Mouse (Mus musculus): ENCODE data around the gene Sh3kbp1. TPM values are rescaled to one million over a fixed set of nuclear protein-coding genes. Genes with fewer than 3 reads are reported as not detected.
"Not testable (repeated sequence)": the region's sequence is repeated elsewhere in the genome, so short reads cannot be mapped to it uniquely, and the experiment has no call there.

The Sh3kbp1 gene
- 52.2 and 54.6 TPM in 2 replicates for total RNA-seq (2021)
- long read RNA-seq, experiment 1, full-length matches to known transcripts = 12 of 27 reads
- long read RNA-seq, experiment 1, partial matches to known transcripts = 3 of 27 reads
- long read RNA-seq, experiment 1, other reads (novel, unspliced or antisense) = 12 of 27 reads
- long read RNA-seq, experiment 2, full-length matches to known transcripts = 9 of 18 reads
- long read RNA-seq, experiment 2, partial matches to known transcripts = 2 of 18 reads
- long read RNA-seq, experiment 2, other reads (novel, unspliced or antisense) = 7 of 18 reads

GRCm38 (mm10) chrX:159626907-159627587 is at the start of gene Sh3kbp1:
TSS of gene Sh3kbp1 (plus strand) at chrX:159627272.
- DNase-seq = peak; percentile 81

GRCm38 (mm10) chrX:159584738-159585137 is 42.3 kb upstream of the Sh3kbp1 start:
- DNase-seq = not testable (repeated sequence)

GRCm38 (mm10) chrX:159591633-159592032 is 35.4 kb upstream of the Sh3kbp1 start:
- no peak for DNase-seq

- no peak for DNase-seq
Measured at GRCm38 (mm10) chrX:159597502-159597901, 29.6 kb upstream of the Sh3kbp1 start.

- no peak for DNase-seq
Measured at GRCm38 (mm10) chrX:159604832-159605231, 22.2 kb upstream of the Sh3kbp1 start.

- peak; percentile 12 for DNase-seq
Measured at GRCm38 (mm10) chrX:159606936-159607335, 20.1 kb upstream of the Sh3kbp1 start.

- peak; percentile 19 for DNase-seq
Measured at GRCm38 (mm10) chrX:159626208-159626906, 715 bp upstream of the Sh3kbp1 start.

- DNase-seq = peak; percentile 49
Measured at GRCm38 (mm10) chrX:159627588-159628566, 805 bp downstream of the Sh3kbp1 start.

GRCm38 (mm10) chrX:159628629-159629028 is 1.6 kb downstream of the Sh3kbp1 start:
- no peak for DNase-seq

GRCm38 (mm10) chrX:159629203-159629602 is 2.1 kb downstream of the Sh3kbp1 start:
- no peak for DNase-seq

- DNase-seq = no peak
Measured at GRCm38 (mm10) chrX:159638500-159639227, 11.6 kb downstream of the Sh3kbp1 start.

GRCm38 (mm10) chrX:159639991-159640390 is 12.9 kb downstream of the Sh3kbp1 start:
- DNase-seq = no peak

GRCm38 (mm10) chrX:159645314-159645713 is 18.2 kb downstream of the Sh3kbp1 start:
- DNase-seq = no peak

GRCm38 (mm10) chrX:159647564-159647963 is 20.5 kb downstream of the Sh3kbp1 start:
- DNase-seq = no peak

GRCm38 (mm10) chrX:159648598-159648997 is 21.5 kb downstream of the Sh3kbp1 start:
- no peak for DNase-seq

- peak; percentile 35 for DNase-seq
Measured at GRCm38 (mm10) chrX:159650130-159650678, 23.1 kb downstream of the Sh3kbp1 start.

- DNase-seq = no peak
Measured at GRCm38 (mm10) chrX:159650727-159651126, 23.7 kb downstream of the Sh3kbp1 start.

- DNase-seq = no peak
Measured at GRCm38 (mm10) chrX:159671388-159671787, 44.3 kb downstream of the Sh3kbp1 start.

- DNase-seq = no peak
Measured at GRCm38 (mm10) chrX:159672466-159672865, 45.4 kb downstream of the Sh3kbp1 start.

- no peak for DNase-seq
Measured at GRCm38 (mm10) chrX:159676242-159676641, 49.2 kb downstream of the Sh3kbp1 start.
